Mouse (Mus musculus) testis, adult 2 months (tissue): ENCODE data around the gene 4933428G20Rik. TPM values are rescaled to one million over a fixed set of nuclear protein-coding genes. Genes with fewer than 3 reads are reported as not detected.
A peak's percentile ranks its signal among the peaks of the same experiment; 100 is the strongest.

Experiments used
- H3K27ac ChIP-seq: fragments of 200-500 bp; 2 replicates; pipeline ENCODE4 v1.5.1; 2012; ENCODE audit warnings: low read depth, low read length; ENCODE audit not compliant: control insufficient read depth, insufficient read depth
- H3K27me3 ChIP-seq: fragments of 200-500 bp; 2 replicates; pipeline ENCODE4 v1.6.1; 2012; ENCODE audit warnings: mild to moderate bottlenecking, low read length, moderate library complexity; ENCODE audit not compliant: control insufficient read depth, insufficient read depth
- H3K36me3 ChIP-seq: fragments of 200-500 bp; 2 replicates; pipeline ENCODE4 v1.6.1; 2012; ENCODE audit warnings: mild to moderate bottlenecking, low read length; ENCODE audit not compliant: control insufficient read depth, insufficient read depth
- H3K4me1 ChIP-seq: fragments of 200-500 bp; 2 replicates; pipeline ENCODE4 v1.6.1; 2012; ENCODE audit warnings: low read length; ENCODE audit not compliant: control insufficient read depth, insufficient read depth
- H3K4me3 ChIP-seq: fragments of 200-500 bp; 2 replicates; pipeline ENCODE4 v1.5.1; 2012; ENCODE audit warnings: low read depth, mild to moderate bottlenecking, low read length, moderate library complexity, mixed read lengths; ENCODE audit not compliant: control insufficient read depth
- CTCF ChIP-seq: fragments of 200-500 bp; IDR thresholded peaks from 2 replicates; pipeline ENCODE4 v1.5.1; 2012; ENCODE audit warnings: low read depth, mild to moderate bottlenecking, inconsistent platforms, low read length, moderate library complexity; ENCODE audit not compliant: control insufficient read depth, insufficient read depth, insufficient replicate concordance
- POLR2A ChIP-seq: fragments of 200-500 bp; IDR thresholded peaks from 2 replicates; pipeline ENCODE4 v1.6.1; 2012; ENCODE audit warnings: low read depth, mild to moderate bottlenecking, inconsistent platforms, low read length, moderate library complexity; ENCODE audit not compliant: control insufficient read depth
- polyA plus RNA-seq: library from polyadenylated mRNA; depleted of rRNA; stranded (reverse); fragments of >200 nt; gene quantifications from 2 replicates; pipeline ENCODE4 v1.2.3, GENCODE M21; 2012; rRNA removed

The 4933428G20Rik gene
- 24.3 and 28.7 TPM in 2 replicates for polyA plus RNA-seq

- peak within 1 kb of the TSS; percentile 76 for H3K4me3 ChIP-seq
- H3K36me3 ChIP-seq = no peaks in the 10 kb centered on the region
- peaks cover 11% of the 10 kb centered on the region for H3K4me1 ChIP-seq
- H3K27me3 ChIP-seq = no peaks in the 10 kb centered on the region
- peak within 1 kb of the TSS; percentile 23; the same call in 1 of the 2 replicates for H3K27ac ChIP-seq
- TF ChIP-seq CTCF (no peak), POLR2A (no peak)
Measured at GRCm38 (mm10) chr11:97499865-97500719, at the start of gene 4933428G20Rik. 4933428G20Rik (minus strand) TSS chr11:97500340.

GRCm38 (mm10) chr11:97548757-97549156, 48.6 kb upstream of the 4933428G20Rik start:
- no peak overlapping the region for H3K4me3 ChIP-seq
- H3K27me3 ChIP-seq = no peaks in the 10 kb centered on the region; the same call in 1 of the 2 replicates
- TF ChIP-seq CTCF = no peak
- TF ChIP-seq POLR2A = no peak
- peaks cover 16% of the 10 kb centered on the region for H3K4me1 ChIP-seq
- H3K36me3 ChIP-seq = no peaks in the 10 kb centered on the region
- no peak overlapping the region for H3K27ac ChIP-seq

DNA sequence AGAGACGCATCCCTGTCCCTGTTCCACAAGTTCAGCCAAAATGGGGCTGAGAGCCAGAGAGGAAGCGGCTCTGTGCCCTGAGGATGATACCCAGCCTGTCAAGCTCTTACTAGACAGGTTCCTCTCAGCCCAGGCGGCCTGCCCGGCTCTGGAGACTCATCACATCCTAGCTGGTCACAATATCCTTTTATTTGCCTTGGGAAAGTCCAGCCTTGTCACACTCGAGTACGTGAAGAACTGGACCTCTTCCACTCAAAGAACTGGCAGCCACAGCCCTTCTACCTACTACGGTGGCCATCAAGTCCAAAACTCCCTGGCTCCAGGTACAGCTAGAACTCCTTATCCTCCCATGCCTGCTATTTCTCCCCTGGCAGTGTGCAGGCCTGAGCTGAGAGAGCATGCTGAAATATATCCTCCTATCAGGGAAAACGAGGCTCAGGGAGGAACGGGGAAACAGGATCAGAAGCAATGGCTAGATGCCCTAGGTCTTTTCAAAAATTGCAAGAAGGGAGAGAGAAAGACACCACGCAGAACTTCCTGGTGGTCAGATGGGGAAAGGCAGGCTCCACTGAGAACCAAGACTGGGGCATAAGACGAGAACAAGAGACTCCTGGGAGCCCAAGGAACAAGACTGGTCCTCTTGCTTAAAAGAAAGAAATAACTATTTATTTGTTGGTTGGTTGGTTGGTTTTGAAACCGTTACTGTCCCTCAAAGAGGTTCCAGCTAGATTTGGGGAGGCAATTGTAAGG, 48.0 kb upstream of the 4933428G20Rik start:
- no peak overlapping the region for H3K27ac ChIP-seq
- TF ChIP-seq CTCF (no peak), POLR2A (no peak)
- peaks cover 16% of the 10 kb centered on the region for H3K4me1 ChIP-seq
- H3K4me3 ChIP-seq = no peak overlapping the region
- no peaks in the 10 kb centered on the region; the same call in 1 of the 2 replicates for H3K27me3 ChIP-seq
- H3K36me3 ChIP-seq = no peaks in the 10 kb centered on the region

- H3K27ac ChIP-seq = no peak overlapping the region
- H3K36me3 ChIP-seq = no peaks in the 10 kb centered on the region
- no peak for TF ChIP-seq POLR2A
- TF ChIP-seq CTCF = no peak
- peak overlapping the region; percentile 64 for H3K4me3 ChIP-seq
- H3K4me1 ChIP-seq = peaks cover 16% of the 10 kb centered on the region
- no peaks in the 10 kb centered on the region; the same call in 1 of the 2 replicates for H3K27me3 ChIP-seq
Measured at GRCm38 (mm10) chr11:97546804-97547411, 46.8 kb upstream of the 4933428G20Rik start.

- no peak overlapping the region for H3K27ac ChIP-seq
- H3K27me3 ChIP-seq = no peaks in the 10 kb centered on the region; the same call in 1 of the 2 replicates
- peaks cover 16% of the 10 kb centered on the region for H3K4me1 ChIP-seq
Measured at GRCm38 (mm10) chr11:97545808-97546560, 45.8 kb upstream of the 4933428G20Rik start.

DNA sequence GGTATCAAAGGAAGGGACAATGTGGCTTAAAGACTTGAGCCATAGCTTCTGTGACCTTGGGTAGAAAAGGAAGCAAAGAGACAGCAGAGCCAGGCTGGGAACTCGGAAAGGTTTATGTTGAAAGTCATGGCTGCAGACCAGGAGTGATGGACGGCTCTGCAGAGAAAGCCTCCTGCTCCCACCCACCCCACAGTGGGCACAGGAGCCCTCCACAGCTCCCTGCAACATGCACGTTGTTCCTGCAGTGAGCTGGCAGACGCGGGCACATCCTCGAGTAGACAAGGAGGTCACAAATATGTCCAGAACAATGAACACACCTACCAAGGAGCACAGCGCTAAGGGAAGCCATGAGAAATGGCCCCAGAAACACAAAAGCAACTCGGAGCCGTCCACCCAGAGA, 43.7 kb upstream of the 4933428G20Rik start:
- no peak overlapping the region for H3K4me3 ChIP-seq
- no peaks in the 10 kb centered on the region for H3K36me3 ChIP-seq
- no peak for TF ChIP-seq CTCF
- TF ChIP-seq POLR2A = no peak
- peaks cover 16% of the 10 kb centered on the region for H3K4me1 ChIP-seq
- H3K27ac ChIP-seq = no peak overlapping the region
- H3K27me3 ChIP-seq = no peaks in the 10 kb centered on the region; the same call in 1 of the 2 replicates

More at GRCm38 (mm10) chr11:97545808-97546560, 45.8 kb upstream of the 4933428G20Rik start:
- TF ChIP-seq POLR2A (no peak), CTCF (no peak)
- peak overlapping the region; percentile 5 for H3K4me3 ChIP-seq
- no peaks in the 10 kb centered on the region for H3K36me3 ChIP-seq
